ENCODE assay signal across 28 mouse cellular contexts in the genomic region with DNA sequence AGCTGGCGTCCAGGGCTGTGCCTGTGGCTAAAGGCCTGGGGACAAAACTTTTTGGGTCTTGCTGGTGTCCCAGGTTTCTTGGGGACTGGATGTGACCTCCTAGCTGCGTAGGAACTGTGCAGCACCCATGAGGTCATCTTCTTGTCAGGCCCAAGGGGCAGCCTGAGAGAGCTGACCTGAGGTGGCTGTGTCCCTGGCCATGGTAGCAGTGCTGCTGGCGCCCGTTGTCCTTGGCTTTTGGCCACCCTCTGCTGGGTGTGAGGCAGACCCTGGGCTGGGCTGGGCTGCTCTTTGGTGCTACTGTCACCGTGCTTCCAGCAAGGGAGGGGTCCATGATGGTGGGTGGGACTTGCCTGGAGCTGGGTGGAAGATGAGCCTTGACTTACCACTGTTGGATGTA. TPM values are rescaled to one million over a fixed set of nuclear protein-coding genes. Genes with fewer than 3 reads are reported as not detected.
DNase-seq lines count a peak whose midpoint lies in the region; ATAC-seq lines count a peak whose summit lies in the region.
"Had no signal": no experiment of that assay in that cellular context is flagged by ENCODE, and none has a peak within 500 bp of the region (broad histone marks: within the 10 kb centered on the region; RNA-seq: fewer than 3 reads in every experiment).

No protein-coding gene starts in this region.

- ATAC-seq in forebrain, embryonic 13.5 days = no peak
- ATAC-seq: activated CD4-positive, CD25-positive, alpha-beta regulatory T cell, adult 4 months; forebrain, embryonic 14.5 days; forebrain, postnatal 0 days; hindbrain, postnatal 0 days; inflammation-experienced regulatory T-cells, adult 6 months had no signal

- WGBS in forebrain, embryonic 10.5 days = 89% methylated on average over 5 of the region's 5 CpGs
- 84% methylated on average over 5 of the region's 5 CpGs for WGBS in forebrain, embryonic 13.5 days

- H3K4me2 ChIP-seq in forebrain, embryonic 13.5 days = no peak overlapping the region
- H3K4me2 ChIP-seq: embryonic facial prominence, embryonic 13.5 days; heart, embryonic 12.5 days; heart, embryonic 15.5 days; hindbrain, embryonic 14.5 days; kidney, embryonic 15.5 days had no signal

- H3K27me3 ChIP-seq in forebrain, embryonic 10.5 days (ENCODE audit: poor library complexity, severe bottlenecking) = no peaks in the 10 kb centered on the region
- no peaks in the 10 kb centered on the region for H3K27me3 ChIP-seq in forebrain, embryonic 13.5 days

- no peaks in the 10 kb centered on the region for H3K9me3 ChIP-seq in forebrain, embryonic 10.5 days
- H3K9me3 ChIP-seq in forebrain, embryonic 13.5 days (replicated peaks) = no peaks in the 10 kb centered on the region
- H3K9me3 ChIP-seq: embryonic facial prominence, embryonic 10.5 days; embryonic facial prominence, embryonic 13.5 days; heart, embryonic 12.5 days; heart, embryonic 15.5 days; kidney, embryonic 15.5 days had no signal

- H3K4me1 ChIP-seq in forebrain, embryonic 10.5 days = peaks cover 3% of the 10 kb centered on the region; the same call in 1 of the 2 replicates
- peaks cover 28% of the 10 kb centered on the region for H3K4me1 ChIP-seq in forebrain, embryonic 13.5 days
- H3K4me1 ChIP-seq: embryonic facial prominence, embryonic 10.5 days; embryonic facial prominence, embryonic 13.5 days; heart, embryonic 12.5 days; heart, embryonic 15.5 days; kidney, embryonic 15.5 days had no signal

- H3K27ac ChIP-seq in forebrain, embryonic 10.5 days = no peak overlapping the region
- no peak overlapping the region for H3K27ac ChIP-seq in forebrain, embryonic 13.5 days
- H3K27ac ChIP-seq: embryonic facial prominence, embryonic 10.5 days; embryonic facial prominence, embryonic 13.5 days; gastrocnemius, adult 2 months; heart, embryonic 15.5 days; hindbrain, embryonic 14.5 days; hindbrain, postnatal 0 days; kidney, embryonic 15.5 days had no signal

- peaks cover 29% of the 10 kb centered on the region for H3K36me3 ChIP-seq in forebrain, embryonic 10.5 days (replicated peaks)
- peaks cover 24% of the 10 kb centered on the region for H3K36me3 ChIP-seq in forebrain, embryonic 13.5 days (ENCODE audit: poor library complexity, severe bottlenecking)
- H3K36me3 ChIP-seq: embryonic facial prominence, embryonic 13.5 days; heart, embryonic 15.5 days; kidney, embryonic 15.5 days had no signal

- H3K4me3 ChIP-seq in forebrain, embryonic 10.5 days = no peak overlapping the region
- no peak overlapping the region for H3K4me3 ChIP-seq in forebrain, embryonic 13.5 days
- H3K4me3 ChIP-seq: embryonic facial prominence, embryonic 10.5 days; embryonic facial prominence, embryonic 13.5 days; erythroblast, embryonic 14.5 days; gastrocnemius, adult 2 months; heart, embryonic 12.5 days; heart, embryonic 15.5 days; kidney, embryonic 15.5 days had no signal

- DNase-seq in adrenal gland, postnatal 10 days = peak; percentile 60
- DNase-seq in adrenal gland, postnatal 4 days (ENCODE audit: low spot score in 2 of 2) = no peak
- DNase-seq in cerebellum, adult 11-12 months = peak; percentile 19
- no peak for DNase-seq in cerebellum, adult 9-11 months
- peak; percentile 12 for DNase-seq in forebrain, embryonic 10.5 days (ENCODE audit: extremely low spot score, low spot score)
- DNase-seq: cerebellum, adult 18-20 months; cerebellum, postnatal 14 days; embryo, embryonic 11 days; forebrain, postnatal 0 days; gastrocnemius, adult 2 months; gastrocnemius, postnatal 14 days; heart, adult 18-20 months; heart, postnatal 10 days; heart, postnatal 36 days; kidney, adult 11 months; kidney, adult 8-10 months had no signal

- H3K9ac ChIP-seq in forebrain, embryonic 13.5 days = no peak overlapping the region
- H3K9ac ChIP-seq: embryonic facial prominence, embryonic 13.5 days; forebrain, postnatal 0 days; heart, embryonic 12.5 days; heart, embryonic 15.5 days; hindbrain, embryonic 14.5 days; kidney, embryonic 15.5 days had no signal

RNA-seq across cellular contexts. Expression of gene Nat8l, which starts 8.8 kb away (rescaled TPM):
- total RNA-seq in adrenal gland, postnatal 10 days (2021) = 10 to 100 TPM; 19.6 to 30.1 TPM
- total RNA-seq in adrenal gland, postnatal 4 days (2021) = 1 to 10 TPM; 8.4 to 9.6 TPM
- polyA plus RNA-seq in forebrain, embryonic 10.5 days (2016; fragmentation: Nextera tagmentation; extraction: Ambion mirVana) = 1.5 and 1.6 TPM in 2 replicates
- polyA plus RNA-seq in forebrain, embryonic 13.5 days (2015; fragmentation: Nextera tagmentation; extraction: Ambion mirVana) = 3.2 and 3.7 TPM in 2 replicates
- polyA plus RNA-seq: activated CD4-positive, CD25-positive, alpha-beta regulatory T cell, adult 4 months; inflammation-experienced regulatory T-cells, adult 6 months had no signal

RNA-seq across cellular contexts. Expression of gene Gm1673, which starts 21.4 kb away (rescaled TPM):
- total RNA-seq in adrenal gland, postnatal 10 days (2021) = 10 to 100 TPM; 18.2 to 23.6 TPM
- 10 to 100 TPM; 37.0 to 39.1 TPM for total RNA-seq in adrenal gland, postnatal 4 days (2021)
- polyA plus RNA-seq in forebrain, embryonic 10.5 days (2016; fragmentation: Nextera tagmentation; extraction: Ambion mirVana) = 256 and 263 TPM in 2 replicates
- 477 and 493 TPM in 2 replicates for polyA plus RNA-seq in forebrain, embryonic 13.5 days (2015; fragmentation: Nextera tagmentation; extraction: Ambion mirVana)
- total RNA-seq: gastrocnemius, adult 2 months had no signal
- polyA plus RNA-seq: activated CD4-positive, CD25-positive, alpha-beta regulatory T cell, adult 4 months; erythroblast, embryonic 14.5 days had no signal

Comparison
In these comparisons a context has a peak if more than half of its experiments do, and no peak if none do; other contexts are left out.
1. DNase-seq: peak in adrenal gland, postnatal 10 days (single experiment), cerebellum, adult 11-12 months (single experiment) and forebrain, embryonic 10.5 days (single experiment); none in adrenal gland, postnatal 4 days (0 of 2) and cerebellum, adult 9-11 months (single experiment).